Mouse (Mus musculus) G1E (cell line): ENCODE data around the gene Kcmf1. TPM values are rescaled to one million over a fixed set of nuclear protein-coding genes. Genes with fewer than 3 reads are reported as not detected.

Experiments used
- ATAC-seq: 2 replicates; pipeline ENCODE4 v1.8.0; 2016; ENCODE audit warnings: mild to moderate bottlenecking; ENCODE audit not compliant: insufficient number of reproducible peaks, poor library complexity, low FRiP score, severe bottlenecking; ENCODE audit errors: extremely low read depth
- DNase-seq: peaks from one replicate; pipeline ENCODE4 v3.0.0; 2012; ENCODE audit warnings: low spot score
- H3K27me3 ChIP-seq: 2 replicates; pipeline ENCODE4 v1.6.1; 2012; ENCODE audit warnings: mild to moderate bottlenecking, low read length, inconsistent platforms; ENCODE audit not compliant: insufficient read depth
- H3K36me3 ChIP-seq: replicated peaks from 2 replicates; pipeline ENCODE3; 2012; ENCODE audit warnings: mild to moderate bottlenecking, inconsistent platforms
- H3K4me1 ChIP-seq: 2 replicates; pipeline ENCODE4 v1.6.1; 2012; ENCODE audit warnings: low read depth, low read length, inconsistent platforms, mixed read lengths; ENCODE audit not compliant: insufficient read depth
- H3K4me3 ChIP-seq: 2 replicates; pipeline ENCODE4 v1.5.1; 2012; ENCODE audit warnings: low read depth, mild to moderate bottlenecking, inconsistent platforms, low read length, moderate library complexity, mixed read lengths
- H3K9me3 ChIP-seq: replicated peaks from 2 replicates; pipeline ENCODE4 v1.6.1; 2012; ENCODE audit warnings: inconsistent platforms
- CTCF ChIP-seq: IDR thresholded peaks from 2 replicates; pipeline ENCODE4 v1.5.1; 2012; ENCODE audit warnings: low read depth, low read length, inconsistent platforms, mixed read lengths
- GATA1 ChIP-seq: IDR thresholded peaks from 2 replicates; pipeline ENCODE4 v1.6.1; 2012; ENCODE audit warnings: borderline replicate concordance, low read length, inconsistent platforms, mixed read lengths
- GATA2 ChIP-seq: IDR thresholded peaks from 2 replicates; pipeline ENCODE4 v1.6.1; 2012; ENCODE audit warnings: low read depth, low read length, inconsistent platforms, borderline replicate concordance
- POLR2AphosphoS5 ChIP-seq: IDR thresholded peaks from 2 replicates; pipeline ENCODE4 v1.6.1; 2012; ENCODE audit warnings: low read depth, low read length, inconsistent platforms; ENCODE audit not compliant: insufficient replicate concordance
- TAL1 ChIP-seq: conservative IDR thresholded peaks from 2 replicates; pipeline ENCODE4 v1.6.1; 2012; ENCODE audit warnings: low read depth, low read length, inconsistent platforms, mixed read lengths
- polyA plus RNA-seq: library from polyadenylated mRNA; stranded (reverse); fragments of >175 nt; gene quantifications from 2 replicates; pipeline ENCODE4 v1.2.3, GENCODE M21; 2012
- total RNA-seq, 2 experiments: library from RNA; stranded (forward) in 1 of 2; stranded (reverse) in 1 of 2; fragments of 200-1000 nt in 1 of 2; fragments of >200 nt in 1 of 2; fragmentation: Nextera tagmentation in 1 of 2; gene quantifications; 2 replicates each; pipeline ENCODE4 v1.2.3; 2014 to 2017

Gene Kcmf1
- total RNA-seq (2014; fragmentation: Nextera tagmentation), result 102 and 119 TPM in 2 replicates
- total RNA-seq (2017), result 65.2 and 81.3 TPM in 2 replicates
- polyA plus RNA-seq, result 27.3 and 88.5 TPM in 2 replicates

DNA sequence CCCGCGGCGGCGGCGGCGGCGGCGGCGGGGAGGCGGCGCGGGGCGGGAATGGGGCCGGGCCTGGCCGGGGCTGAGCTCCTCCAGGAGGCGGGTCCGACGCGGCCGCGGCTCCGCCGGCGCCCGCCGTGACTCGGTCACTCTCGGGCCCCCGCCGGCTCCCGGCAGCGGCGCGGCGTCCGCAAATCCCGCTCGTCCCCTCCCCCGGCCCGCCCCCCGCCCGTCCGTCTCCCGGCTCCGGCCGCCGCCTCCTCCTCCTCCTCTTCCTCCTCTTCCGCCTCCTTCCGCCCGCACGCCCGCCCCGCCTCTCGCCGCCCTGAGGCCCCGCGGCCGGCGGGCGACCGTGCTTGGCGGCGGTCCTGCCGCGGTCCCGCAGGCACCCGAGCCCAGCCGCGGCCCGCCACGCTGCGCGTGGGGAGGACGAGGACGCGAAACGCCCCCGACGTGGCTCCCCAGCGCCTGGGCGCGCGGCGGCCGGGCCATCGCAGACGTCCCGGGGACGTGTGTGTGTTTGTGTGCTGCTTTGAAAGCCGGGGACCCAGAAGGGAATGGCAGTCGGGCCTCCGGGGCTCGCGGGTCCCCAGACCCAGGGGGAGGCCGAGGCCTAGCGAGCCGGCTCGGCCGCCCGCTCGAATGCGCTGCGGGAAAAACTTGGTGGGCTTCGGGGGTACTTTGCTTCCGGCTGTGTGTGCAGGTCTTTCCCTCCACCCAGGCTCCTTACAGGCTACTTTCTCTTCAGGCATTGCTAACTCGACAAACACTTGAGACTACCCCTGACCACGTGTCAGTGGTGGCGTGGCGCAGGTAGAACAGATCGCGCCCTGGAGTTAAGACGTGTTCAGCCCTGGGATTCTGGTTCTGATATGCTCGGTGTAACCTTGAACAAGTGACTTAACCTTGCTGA, at the start of gene Kcmf1:
Gene Kcmf1 (minus strand): TSS at position 199 of the 901 bp plus-strand sequence.
- peak within 1 kb of the TSS; percentile 81 for H3K4me3 ChIP-seq
- DNase-seq, result peak; percentile 71
- ATAC-seq, result 0 out of 2 replicates have a peak, but pooled peaks have one; percentile 5

DNA sequence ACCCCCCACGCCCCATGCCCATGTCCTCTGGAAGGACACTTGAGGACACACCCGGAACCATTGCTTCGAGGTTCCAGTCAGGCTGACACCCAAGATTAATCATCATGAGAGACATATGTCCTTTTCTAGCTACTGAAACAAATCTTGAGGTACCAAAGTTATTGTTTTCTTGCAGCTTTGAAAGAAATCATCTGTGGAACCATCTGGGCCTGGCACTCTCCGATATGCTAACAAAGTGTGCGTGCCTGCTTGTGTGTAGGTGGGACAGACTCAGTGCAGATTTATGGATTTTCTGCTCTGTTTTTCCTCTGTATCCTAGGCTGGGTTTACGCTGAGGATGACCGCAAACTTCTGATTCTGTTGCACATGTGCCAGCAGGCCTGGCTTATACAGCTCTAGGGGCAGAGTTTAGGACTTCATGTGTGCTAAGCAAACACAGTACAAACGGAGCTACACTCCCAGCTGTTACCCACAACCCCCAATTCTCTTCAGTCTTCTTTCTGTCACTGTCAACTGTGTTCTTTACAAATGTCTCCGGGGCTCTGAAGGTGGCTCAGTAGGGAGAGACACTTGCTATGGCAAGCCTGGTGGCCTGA, 49.5 kb upstream of the Kcmf1 start:
- ATAC-seq (no peak), DNase-seq (no peak)
- Histone ChIP-seq H3K4me3 (no peak overlapping the region), H3K36me3 (no peaks in the 10 kb centered on the region), H3K27me3 (no peaks in the 10 kb centered on the region; the same call in none of the 2 replicates), H3K9me3 (peaks cover 10% of the 10 kb centered on the region), H3K4me1 (no peaks in the 10 kb centered on the region)
- TF ChIP-seq GATA2, result no peak
- TF ChIP-seq POLR2AphosphoS5, result no peak
- TF ChIP-seq CTCF, result no peak
- TF ChIP-seq GATA1, result no peak
- TF ChIP-seq TAL1, result no peak

More for the DNA sequence above, at the start of gene Kcmf1:
- no peak for TF ChIP-seq GATA1
- no peak for TF ChIP-seq CTCF
- no peak for TF ChIP-seq GATA2
- TF ChIP-seq POLR2AphosphoS5, result no peak
- no peak for TF ChIP-seq TAL1
- H3K27me3 ChIP-seq, result peaks cover 5% of the 10 kb centered on the region
- peaks cover 34% of the 10 kb centered on the region for H3K4me1 ChIP-seq
- peaks cover 16% of the 10 kb centered on the region for H3K36me3 ChIP-seq
- H3K9me3 ChIP-seq, result no peaks in the 10 kb centered on the region

GRCm38 (mm10) chr6:72948392-72948791, 48.6 kb upstream of the Kcmf1 start:
- DNase-seq (no peak), ATAC-seq (no peak)
- H3K9me3 ChIP-seq, result peaks cover 10% of the 10 kb centered on the region
- no peaks in the 10 kb centered on the region for H3K36me3 ChIP-seq
- H3K27me3 ChIP-seq, result no peaks in the 10 kb centered on the region; the same call in none of the 2 replicates
- no peaks in the 10 kb centered on the region for H3K4me1 ChIP-seq
- H3K4me3 ChIP-seq, result no peak overlapping the region
- no peak for TF ChIP-seq GATA1
- TF ChIP-seq POLR2AphosphoS5, result no peak
- TF ChIP-seq TAL1, result no peak
- TF ChIP-seq GATA2, result no peak
- TF ChIP-seq CTCF, result no peak

DNA sequence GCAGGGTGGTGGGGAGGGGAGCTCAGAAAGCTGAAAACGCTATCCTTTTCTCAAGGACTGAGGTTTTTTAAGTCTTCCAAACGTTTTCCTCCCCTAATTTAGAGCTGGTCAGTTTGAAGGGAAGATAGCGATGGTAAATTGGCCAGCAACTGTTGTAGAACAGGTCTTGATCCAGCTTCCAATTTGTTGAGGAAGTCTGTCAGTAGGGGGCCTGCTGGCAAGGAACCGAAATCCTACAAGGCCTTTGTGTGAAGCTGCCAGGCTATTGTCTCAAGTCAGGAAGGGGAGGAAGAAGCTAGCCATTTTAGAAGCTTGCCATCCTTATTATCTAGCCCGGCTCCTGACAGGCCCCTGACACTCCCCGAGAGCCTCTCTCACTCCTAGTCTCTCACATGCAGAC, 48.2 kb upstream of the Kcmf1 start:
- DNase-seq, result no peak
- H3K27me3 ChIP-seq, result no peaks in the 10 kb centered on the region; the same call in none of the 2 replicates
- H3K4me3 ChIP-seq, result no peak overlapping the region
- H3K9me3 ChIP-seq, result peaks cover 10% of the 10 kb centered on the region
- TF ChIP-seq CTCF (no peak), GATA1 (no peak), TAL1 (no peak), POLR2AphosphoS5 (no peak), GATA2 (no peak)
- ATAC-seq, result no peak
- no peaks in the 10 kb centered on the region for H3K36me3 ChIP-seq
- H3K4me1 ChIP-seq, result no peaks in the 10 kb centered on the region

- peak; percentile 21 for DNase-seq
- Histone ChIP-seq H3K4me1 (no peaks in the 10 kb centered on the region), H3K27me3 (peaks cover 5% of the 10 kb centered on the region; the same call in 1 of the 2 replicates), H3K36me3 (no peaks in the 10 kb centered on the region), H3K9me3 (no peaks in the 10 kb centered on the region), H3K4me3 (no peak overlapping the region)
- no peak for TF ChIP-seq GATA2
- peak; percentile 75 for TF ChIP-seq CTCF
- ATAC-seq, result 0 out of 2 replicates have a peak, but pooled peaks have one; percentile 34
Measured at GRCm38 (mm10) chr6:72940493-72940892, 40.7 kb upstream of the Kcmf1 start.

DNA sequence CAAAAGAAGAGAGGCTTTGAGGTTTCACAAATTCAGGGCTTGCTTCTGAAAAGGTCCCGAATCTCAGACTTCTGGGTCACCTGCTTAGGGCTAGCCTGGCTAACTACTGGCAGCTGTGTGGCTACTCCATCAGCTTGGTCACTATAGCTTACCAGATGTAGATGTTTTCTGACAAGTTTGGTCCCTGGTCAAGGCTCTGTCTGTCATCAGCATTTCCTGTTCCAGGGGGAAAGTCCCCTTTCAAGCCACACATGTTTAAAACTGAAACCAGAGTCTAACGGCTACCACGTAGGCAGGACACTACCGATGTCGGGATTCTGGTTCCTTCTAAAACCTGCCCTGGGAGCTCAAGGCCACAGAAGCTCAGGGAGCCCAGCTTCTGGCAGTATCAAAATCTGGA, 38.1 kb upstream of the Kcmf1 start:
- peaks cover 5% of the 10 kb centered on the region; the same call in 1 of the 2 replicates for H3K27me3 ChIP-seq
- no peaks in the 10 kb centered on the region for H3K4me1 ChIP-seq
- DNase-seq (no peak), ATAC-seq (no peak)
- no peaks in the 10 kb centered on the region for H3K9me3 ChIP-seq
- H3K4me3 ChIP-seq, result no peak overlapping the region
- no peak for TF ChIP-seq CTCF
- TF ChIP-seq POLR2AphosphoS5, result no peak
- no peaks in the 10 kb centered on the region for H3K36me3 ChIP-seq
